Mouse (Mus musculus): ENCODE results near the gene Arhgap21. TPM values are rescaled to one million over a fixed set of nuclear protein-coding genes. Genes with fewer than 3 reads are reported as not detected.

Gene Arhgap21
- polyA plus RNA-seq, 1 experiment from 2014 or later: 19.1 TPM

GRCm38 (mm10) chr2:20879877-20880605 is 88.6 kb downstream of the Arhgap21 start:
- no peak overlapping the region for H3K4me2 ChIP-seq (ENCODE audit: low read depth, low read length)
- no peaks in the 10 kb centered on the region for H3K4me1 ChIP-seq (ENCODE audit: control insufficient read depth, insufficient read depth, low read length)
- no peaks in the 10 kb centered on the region for H3K27me3 ChIP-seq (replicated peaks; ENCODE audit: control insufficient read depth, insufficient read depth, low read length)
- peaks cover 35% of the 10 kb centered on the region for H3K36me3 ChIP-seq (ENCODE audit: control insufficient read depth, insufficient read depth, low read length)
- no peak for DNase-seq (ENCODE audit: low spot score)
- no peak overlapping the region for H3K4me3 ChIP-seq (ENCODE audit: low read depth, low read length)
- WGBS: 81% methylated on average over 16 of the region's 16 CpGs
- no peak overlapping the region for H3K9ac ChIP-seq (ENCODE audit: low read depth, low read length)
- no peaks in the 10 kb centered on the region for H3K9me3 ChIP-seq (ENCODE audit: control insufficient read depth, low read length)
- ATAC-seq (ENCODE audit: low read depth): no peak
- no peak overlapping the region for H3K27ac ChIP-seq (replicated peaks; ENCODE audit: low read depth, low read length)

GRCm38 (mm10) chr2:20874621-20875020 is 94.1 kb downstream of the Arhgap21 start:
- peaks cover 22% of the 10 kb centered on the region; the same call in 1 of the 2 replicates for H3K36me3 ChIP-seq (ENCODE audit: control insufficient read depth, insufficient read depth, low read length)
- H3K4me3 ChIP-seq (ENCODE audit: low read depth, low read length): no peak overlapping the region
- no peaks in the 10 kb centered on the region for H3K4me1 ChIP-seq (ENCODE audit: control insufficient read depth, insufficient read depth, low read length)
- DNase-seq (ENCODE audit: low spot score) (no peak), ATAC-seq (ENCODE audit: low read depth) (no peak; the same call in 1 of the 2 replicates)
- no peak overlapping the region for H3K9ac ChIP-seq (ENCODE audit: low read depth, low read length)
- H3K9me3 ChIP-seq (ENCODE audit: control insufficient read depth, low read length): no peaks in the 10 kb centered on the region
- WGBS: 90% methylated on average over 5 of the region's 5 CpGs
- H3K4me2 ChIP-seq (ENCODE audit: low read depth, low read length): no peak overlapping the region
- H3K27me3 ChIP-seq (replicated peaks; ENCODE audit: control insufficient read depth, insufficient read depth, low read length): no peaks in the 10 kb centered on the region
- no peak overlapping the region for H3K27ac ChIP-seq (replicated peaks; ENCODE audit: low read depth, low read length)

GRCm38 (mm10) chr2:20869212-20869965 is 99.3 kb downstream of the Arhgap21 start:
- H3K36me3 ChIP-seq (ENCODE audit: control insufficient read depth, insufficient read depth, low read length): peaks cover 20% of the 10 kb centered on the region

GRCm38 (mm10) chr2:20868052-20868451 is 100.6 kb downstream of the Arhgap21 start:
- Histone ChIP-seq H3K9me3 (ENCODE audit: control insufficient read depth, low read length) (no peaks in the 10 kb centered on the region), H3K4me3 (ENCODE audit: low read depth, low read length) (no peak overlapping the region), H3K4me2 (ENCODE audit: low read depth, low read length) (no peak overlapping the region), H3K27me3 (replicated peaks; ENCODE audit: control insufficient read depth, insufficient read depth, low read length) (no peaks in the 10 kb centered on the region), H3K4me1 (ENCODE audit: control insufficient read depth, insufficient read depth, low read length) (no peaks in the 10 kb centered on the region), H3K9ac (ENCODE audit: low read depth, low read length) (no peak overlapping the region), H3K27ac (replicated peaks; ENCODE audit: low read depth, low read length) (no peak overlapping the region), H3K36me3 (ENCODE audit: control insufficient read depth, insufficient read depth, low read length) (peaks cover 33% of the 10 kb centered on the region)
- DNase-seq (ENCODE audit: low spot score) (no peak), ATAC-seq (ENCODE audit: low read depth) (no peak)

More at GRCm38 (mm10) chr2:20869212-20869965, 99.3 kb downstream of the Arhgap21 start:
- 56% methylated on average over 2 of the region's 2 CpGs for WGBS
- Histone ChIP-seq H3K4me2 (ENCODE audit: low read depth, low read length) (no peak overlapping the region), H3K9ac (ENCODE audit: low read depth, low read length) (no peak overlapping the region), H3K4me1 (ENCODE audit: control insufficient read depth, insufficient read depth, low read length) (no peaks in the 10 kb centered on the region), H3K9me3 (ENCODE audit: control insufficient read depth, low read length) (no peaks in the 10 kb centered on the region), H3K4me3 (ENCODE audit: low read depth, low read length) (no peak overlapping the region), H3K27ac (replicated peaks; ENCODE audit: low read depth, low read length) (no peak overlapping the region), H3K27me3 (replicated peaks; ENCODE audit: control insufficient read depth, insufficient read depth, low read length) (no peaks in the 10 kb centered on the region)
- ATAC-seq (ENCODE audit: low read depth): no peak
- no peak for DNase-seq (ENCODE audit: low spot score)

GRCm38 (mm10) chr2:20865795-20866194 is 102.9 kb downstream of the Arhgap21 start:
- H3K27ac ChIP-seq (replicated peaks; ENCODE audit: low read depth, low read length): no peak overlapping the region
- ATAC-seq (ENCODE audit: low read depth) (no peak), DNase-seq (ENCODE audit: low spot score) (no peak)
- H3K4me3 ChIP-seq (ENCODE audit: low read depth, low read length): no peak overlapping the region
- H3K36me3 ChIP-seq (ENCODE audit: control insufficient read depth, insufficient read depth, low read length): peaks cover 50% of the 10 kb centered on the region
- 86% methylated on average over 3 of the region's 3 CpGs for WGBS
- no peaks in the 10 kb centered on the region for H3K9me3 ChIP-seq (ENCODE audit: control insufficient read depth, low read length)
- no peak overlapping the region for H3K9ac ChIP-seq (ENCODE audit: low read depth, low read length)
- no peaks in the 10 kb centered on the region for H3K4me1 ChIP-seq (ENCODE audit: control insufficient read depth, insufficient read depth, low read length)
- H3K27me3 ChIP-seq (replicated peaks; ENCODE audit: control insufficient read depth, insufficient read depth, low read length): no peaks in the 10 kb centered on the region
- no peak overlapping the region for H3K4me2 ChIP-seq (ENCODE audit: low read depth, low read length)

GRCm38 (mm10) chr2:20864569-20864968 is 104.1 kb downstream of the Arhgap21 start:
- H3K36me3 ChIP-seq (ENCODE audit: control insufficient read depth, insufficient read depth, low read length): peaks cover 60% of the 10 kb centered on the region
- no peak overlapping the region for H3K9ac ChIP-seq (ENCODE audit: low read depth, low read length)
- ATAC-seq (ENCODE audit: low read depth): no peak
- WGBS: 87% methylated on average over 2 of the region's 2 CpGs
- H3K4me1 ChIP-seq (ENCODE audit: control insufficient read depth, insufficient read depth, low read length): no peaks in the 10 kb centered on the region
- no peak overlapping the region for H3K27ac ChIP-seq (replicated peaks; ENCODE audit: low read depth, low read length)
- no peaks in the 10 kb centered on the region for H3K27me3 ChIP-seq (replicated peaks; ENCODE audit: control insufficient read depth, insufficient read depth, low read length)
- DNase-seq (ENCODE audit: low spot score): no peak
- H3K4me3 ChIP-seq (ENCODE audit: low read depth, low read length): no peak overlapping the region
- no peaks in the 10 kb centered on the region for H3K9me3 ChIP-seq (ENCODE audit: control insufficient read depth, low read length)
- no peak overlapping the region for H3K4me2 ChIP-seq (ENCODE audit: low read depth, low read length)

- no peak overlapping the region for H3K4me2 ChIP-seq (ENCODE audit: low read depth, low read length)
- H3K4me3 ChIP-seq (ENCODE audit: low read depth, low read length): no peak overlapping the region
- peaks cover 91% of the 10 kb centered on the region for H3K36me3 ChIP-seq (ENCODE audit: control insufficient read depth, insufficient read depth, low read length)
- no peaks in the 10 kb centered on the region for H3K27me3 ChIP-seq (replicated peaks; ENCODE audit: control insufficient read depth, insufficient read depth, low read length)
- DNase-seq (ENCODE audit: low spot score) (no peak), ATAC-seq (ENCODE audit: low read depth) (no peak)
- no peak overlapping the region for H3K27ac ChIP-seq (replicated peaks; ENCODE audit: low read depth, low read length)
- no peak overlapping the region for H3K9ac ChIP-seq (ENCODE audit: low read depth, low read length)
- WGBS: 88% methylated on average over 5 of the region's 5 CpGs
- H3K9me3 ChIP-seq (ENCODE audit: control insufficient read depth, low read length): no peaks in the 10 kb centered on the region
- no peaks in the 10 kb centered on the region for H3K4me1 ChIP-seq (ENCODE audit: control insufficient read depth, insufficient read depth, low read length)
These were observed 107.9 kb downstream of the Arhgap21 start for GRCm38 (mm10) chr2:20860756-20861155.

GRCm38 (mm10) chr2:20849346-20849745 is 119.3 kb downstream of the Arhgap21 start:
- Histone ChIP-seq H3K27ac (replicated peaks; ENCODE audit: low read depth, low read length) (no peak overlapping the region), H3K4me3 (ENCODE audit: low read depth, low read length) (no peak overlapping the region), H3K4me2 (ENCODE audit: low read depth, low read length) (no peak overlapping the region), H3K9ac (ENCODE audit: low read depth, low read length) (no peak overlapping the region), H3K4me1 (ENCODE audit: control insufficient read depth, insufficient read depth, low read length) (no peaks in the 10 kb centered on the region), H3K9me3 (ENCODE audit: control insufficient read depth, low read length) (no peaks in the 10 kb centered on the region), H3K36me3 (ENCODE audit: control insufficient read depth, insufficient read depth, low read length) (peaks cover 66% of the 10 kb centered on the region), H3K27me3 (replicated peaks; ENCODE audit: control insufficient read depth, insufficient read depth, low read length) (no peaks in the 10 kb centered on the region)
- ATAC-seq (ENCODE audit: low read depth) (no peak), DNase-seq (ENCODE audit: low spot score) (no peak)
- WGBS: 91% methylated on average over 18 of the region's 18 CpGs
